Mouse (Mus musculus) erythroblast, embryonic 14.5 days (primary cell): ENCODE measurements around the gene Snap91.

Source experiments
- GATA1 ChIP-seq: IDR thresholded peaks from 2 replicates; pipeline ENCODE4 v1.6.1; 2012; ENCODE audit warnings: low read length, inconsistent platforms, mixed read lengths
- TAL1 ChIP-seq: IDR thresholded peaks from 3 replicates; pipeline ENCODE4 v1.6.1; 2012; ENCODE audit warnings: low read length, inconsistent platforms, mixed read lengths

DNA sequence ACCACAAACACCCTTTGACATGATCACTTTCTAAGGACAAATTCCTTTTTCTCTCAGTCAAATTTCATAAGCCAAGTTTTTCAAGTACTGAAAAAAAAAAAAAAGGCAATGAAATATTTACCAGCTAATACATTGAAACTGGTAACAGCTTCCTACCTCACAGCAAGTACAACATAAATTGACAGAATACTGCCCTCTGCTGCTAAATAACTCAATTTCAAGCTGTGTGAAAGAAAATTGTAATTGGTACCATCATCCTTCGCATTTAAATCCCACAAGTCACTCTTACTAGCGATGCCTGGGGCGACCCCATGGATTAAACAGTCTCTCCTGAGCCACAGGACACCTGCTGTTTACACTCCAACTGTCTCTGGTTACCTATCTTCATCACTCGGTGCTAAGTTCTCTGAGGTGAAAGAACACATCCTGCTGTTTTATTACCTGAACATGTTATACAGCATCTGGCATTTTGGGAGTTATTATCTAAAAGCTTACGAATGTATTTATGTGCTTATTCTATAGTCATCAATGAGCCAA lies 69.7 kb downstream of the Snap91 start:
- TF ChIP-seq GATA1 (no peak), TAL1 (no peak)
